ENCODE assay signal across 19 mouse cellular contexts in the genomic region with DNA sequence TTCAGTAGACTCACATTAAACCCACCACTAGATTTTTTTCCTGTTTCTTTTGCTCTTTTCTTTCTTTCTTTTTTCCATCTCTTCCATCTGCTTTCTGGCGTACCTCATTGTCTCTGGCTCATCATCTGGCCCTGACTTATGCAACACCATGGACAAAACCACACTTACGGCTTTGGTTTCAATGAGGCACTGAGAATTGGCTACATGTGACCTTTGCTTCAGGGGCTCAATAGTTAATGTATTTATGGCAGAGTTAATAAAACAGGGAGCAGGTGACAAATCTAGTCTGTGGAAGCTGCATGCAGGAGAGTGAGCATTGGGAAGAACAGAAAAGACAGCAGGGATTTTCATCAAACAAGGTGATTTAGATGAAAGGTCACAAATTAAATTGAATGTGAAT.
"Had no signal": no experiment of that assay in that cellular context is flagged by ENCODE, and none has a peak within 500 bp of the region (broad histone marks: within the 10 kb centered on the region; RNA-seq: fewer than 3 reads in every experiment).

No protein-coding gene starts in this region.

- H3K4me2 ChIP-seq: liver, embryonic 11.5 days; lung, embryonic 15.5 days; midbrain, embryonic 12.5 days; midbrain, embryonic 15.5 days had no signal

- H3K9ac ChIP-seq: liver, embryonic 14.5 days; lung, embryonic 15.5 days; midbrain, embryonic 12.5 days; midbrain, embryonic 15.5 days had no signal

- DNase-seq: kidney, postnatal 25 days; layer of hippocampus, adult 9-11 months; lung, adult 18-20 months; lung, postnatal 14 days; lung, postnatal 4 days; right cerebral cortex, adult 18-20 months; right cerebral cortex, postnatal 14 days; right cerebral cortex, postnatal 4 days; thymus, adult 2 months; thymus, postnatal 14 days; thymus, postnatal 4 days had no signal

- ATAC-seq: midbrain, embryonic 15.5 days had no signal

- H3K27me3 ChIP-seq: lung, embryonic 15.5 days; midbrain, embryonic 12.5 days; midbrain, embryonic 15.5 days had no signal

- H3K27ac ChIP-seq: kidney, postnatal 0 days; left cerebral cortex, adult 2 months; liver, embryonic 14.5 days; lung, embryonic 15.5 days; midbrain, embryonic 15.5 days; stomach, postnatal 0 days had no signal

- H3K36me3 ChIP-seq: lung, embryonic 15.5 days; midbrain, embryonic 12.5 days; midbrain, embryonic 15.5 days had no signal

- H3K9me3 ChIP-seq: lung, embryonic 15.5 days; midbrain, embryonic 12.5 days; midbrain, embryonic 15.5 days had no signal

- H3K4me1 ChIP-seq: midbrain, embryonic 15.5 days had no signal

- H3K4me3 ChIP-seq: left cerebral cortex, adult 2 months; lung, embryonic 15.5 days; midbrain, embryonic 12.5 days; midbrain, embryonic 15.5 days had no signal
